8 mouse cellular contexts compared by ENCODE assay signal in genomic region chr10:80147146-80147718, GRCm38 (mm10). TPM values are rescaled to one million over a fixed set of nuclear protein-coding genes. Genes with fewer than 3 reads are reported as not detected.
DNase-seq lines count a peak whose midpoint lies in the region; ATAC-seq and TF ChIP-seq lines count a peak whose summit lies in the region.

No protein-coding gene starts in this region.

- no peaks in the 10 kb centered on the region for H3K9me3 ChIP-seq in heart, postnatal 0 days (replicated peaks; ENCODE audit: control insufficient read depth, low read length)
- H3K9me3 ChIP-seq in liver, embryonic 11.5 days (ENCODE audit: control insufficient read depth, low read length): no peaks in the 10 kb centered on the region

- peaks cover 40% of the 10 kb centered on the region for H3K36me3 ChIP-seq in heart, postnatal 0 days (replicated peaks; ENCODE audit: control insufficient read depth, insufficient read depth, low read length)
- H3K36me3 ChIP-seq in liver, embryonic 11.5 days (ENCODE audit: control insufficient read depth, insufficient read depth, low read length): peaks cover 40% of the 10 kb centered on the region

- no peak for ATAC-seq in heart, postnatal 0 days (ENCODE audit: insufficient read depth, low read depth)
- no peak for ATAC-seq in liver, embryonic 11.5 days (replicated peaks; ENCODE audit: low FRiP score)

- peaks cover 4% of the 10 kb centered on the region; the same call in 1 of the 2 replicates for H3K4me1 ChIP-seq in bone marrow, adult 2 months (ENCODE audit: control insufficient read depth, insufficient read depth, low read length)
- peaks cover 39% of the 10 kb centered on the region for H3K4me1 ChIP-seq in heart, postnatal 0 days (ENCODE audit: control insufficient read depth, insufficient read depth)
- H3K4me1 ChIP-seq in liver, embryonic 11.5 days (replicated peaks; ENCODE audit: control insufficient read depth, insufficient read depth, low read length): peaks cover 57% of the 10 kb centered on the region

- peak; percentile 62 for DNase-seq in kidney, adult 11 months
- DNase-seq in kidney, postnatal 14 days: no peak
- DNase-seq in heart, postnatal 0 days (ENCODE audit: low spot score): no peak
- no peak for DNase-seq in liver, embryonic 11.5 days (ENCODE audit: low spot score)
- DNase-seq in testis, postnatal 10 days (ENCODE audit: low spot score): peak; percentile 55
- no peak for DNase-seq in gastrocnemius, postnatal 14 days
- DNase-seq in urinary bladder, postnatal 4 days (ENCODE audit: low spot score in 2 of 2): no peak

- peak overlapping the region; percentile 85 for H3K4me2 ChIP-seq in heart, postnatal 0 days (ENCODE audit: low read depth, low read length)
- H3K4me2 ChIP-seq in liver, embryonic 11.5 days: peak overlapping the region; percentile 79

- TF ChIP-seq POLR2A in bone marrow, adult 2 months (IDR thresholded peaks at IDR 0.05; ENCODE audit: borderline replicate concordance, control insufficient read depth, low read depth, low read length): no peak

- H3K27me3 ChIP-seq in heart, postnatal 0 days (ENCODE audit: control insufficient read depth, insufficient read depth, low read length): no peaks in the 10 kb centered on the region
- no peaks in the 10 kb centered on the region for H3K27me3 ChIP-seq in liver, embryonic 11.5 days (replicated peaks; ENCODE audit: control insufficient read depth, insufficient read depth, low read length)

- TF ChIP-seq CTCF in bone marrow, adult 2 months (IDR thresholded peaks at IDR 0.05; ENCODE audit: control insufficient read depth, insufficient read depth, low read length): no peak
- no peak for TF ChIP-seq CTCF in heart, postnatal 0 days (IDR thresholded peaks at IDR 0.05; ENCODE audit: low read depth)

- intact Hi-C loops in gastrocnemius, postnatal 14 days (cut with DNase I; ENCODE audit: low total_unique reads): no loop called here

- peak overlapping the region; percentile 97 for H3K27ac ChIP-seq in bone marrow, adult 2 months (ENCODE audit: control insufficient read depth, insufficient read depth, low read depth, low read length, poor library complexity)
- peak overlapping the region; percentile 99 for H3K27ac ChIP-seq in heart, postnatal 0 days (ENCODE audit: low read depth)
- H3K27ac ChIP-seq in liver, embryonic 11.5 days (ENCODE audit: low read depth, low read length): peak overlapping the region; percentile 99

- WGBS in bone marrow, adult 2 months: 73% methylated on average over 5 of the region's 5 CpGs
- 26% methylated on average over 5 of the region's 5 CpGs for WGBS in heart, postnatal 0 days
- WGBS in liver, embryonic 11.5 days: 45% methylated on average over 5 of the region's 5 CpGs

- H3K4me3 ChIP-seq in bone marrow, adult 2 months (replicated peaks; ENCODE audit: control insufficient read depth, low read depth, low read length): no peak overlapping the region
- H3K4me3 ChIP-seq in heart, postnatal 0 days (ENCODE audit: low read depth, low read length): peak overlapping the region; percentile 90; the same call in 1 of the 2 replicates
- peak overlapping the region; percentile 91 for H3K4me3 ChIP-seq in liver, embryonic 11.5 days (ENCODE audit: low read depth, low read length)

- TF ChIP-seq EP300 in heart, postnatal 0 days (IDR thresholded peaks at IDR 0.05; ENCODE audit: low read depth): no peak

- 0 out of 2 replicates have a peak overlapping the region, but pooled peaks have one; percentile 95 for H3K9ac ChIP-seq in heart, postnatal 0 days (replicated peaks; ENCODE audit: low read depth, low read length)
- peak overlapping the region; percentile 97; the same call in 1 of the 2 replicates for H3K9ac ChIP-seq in liver, embryonic 11.5 days (ENCODE audit: low read depth, low read length)

RNA-seq across cellular contexts. Expression of gene Midn, which starts 0.8 kb away (rescaled TPM):
- polyA plus RNA-seq in bone marrow, adult 2 months (2011; ENCODE audit: insufficient read depth, insufficient read length, low replicate concordance, missing spikeins): 36.0 and 53.2 TPM in 2 replicates
- total RNA-seq in heart, postnatal 0 days (2014; rRNA removed; ENCODE audit: low replicate concordance): 100 and 122 TPM in 2 replicates
- 12.4 and 15.8 TPM in 2 replicates for polyA plus RNA-seq in heart, postnatal 0 days (2015; fragmentation: Nextera tagmentation; extraction: Ambion mirVana)
- polyA plus RNA-seq in liver, embryonic 11.5 days (2014; fragmentation: Nextera tagmentation; extraction: Ambion mirVana): 19.2 and 20.1 TPM in 2 replicates
- total RNA-seq in gastrocnemius, postnatal 14 days (2021): 10 to 100 TPM; 40.3 to 43.6 TPM

RNA-seq across cellular contexts. Expression of gene Cbarp, which starts 6.6 kb away (rescaled TPM):
- polyA plus RNA-seq in bone marrow, adult 2 months (2011; ENCODE audit: insufficient read depth, insufficient read length, low replicate concordance, missing spikeins): 3.4 and 3.7 TPM in 2 replicates
- total RNA-seq in heart, postnatal 0 days (2014; rRNA removed; ENCODE audit: low replicate concordance): 2.8 and 5.9 TPM in 2 replicates
- polyA plus RNA-seq in heart, postnatal 0 days (2015; fragmentation: Nextera tagmentation; extraction: Ambion mirVana): 1.0 and 1.1 TPM in 2 replicates
- polyA plus RNA-seq in liver, embryonic 11.5 days (2014; fragmentation: Nextera tagmentation; extraction: Ambion mirVana): 2.8 and 3.1 TPM in 2 replicates
- total RNA-seq in gastrocnemius, postnatal 14 days (2021): 1 to 10 TPM; 1.6 TPM

RNA-seq across cellular contexts. Expression of gene Atp5d, which starts 8.8 kb away (rescaled TPM):
- 131 and 178 TPM in 2 replicates for polyA plus RNA-seq in bone marrow, adult 2 months (2011; ENCODE audit: insufficient read depth, insufficient read length, low replicate concordance, missing spikeins)
- total RNA-seq in heart, postnatal 0 days (2014; rRNA removed; ENCODE audit: low replicate concordance): 970 and 972 TPM in 2 replicates
- polyA plus RNA-seq in heart, postnatal 0 days (2015; fragmentation: Nextera tagmentation; extraction: Ambion mirVana): 1,858 and 1,876 TPM in 2 replicates
- polyA plus RNA-seq in liver, embryonic 11.5 days (2014; fragmentation: Nextera tagmentation; extraction: Ambion mirVana): 482 and 514 TPM in 2 replicates
- 100 to 1,000 TPM; 657 to 736 TPM for total RNA-seq in gastrocnemius, postnatal 14 days (2021)

RNA-seq across cellular contexts. Expression of gene Cirbp, which starts 18.6 kb away (rescaled TPM):
- 200 and 277 TPM in 2 replicates for polyA plus RNA-seq in bone marrow, adult 2 months (2011; ENCODE audit: insufficient read depth, insufficient read length, low replicate concordance, missing spikeins)
- total RNA-seq in heart, postnatal 0 days (2014; rRNA removed; ENCODE audit: low replicate concordance): 121 and 163 TPM in 2 replicates
- polyA plus RNA-seq in heart, postnatal 0 days (2015; fragmentation: Nextera tagmentation; extraction: Ambion mirVana): 208 and 330 TPM in 2 replicates
- 22.5 and 25.1 TPM in 2 replicates for polyA plus RNA-seq in liver, embryonic 11.5 days (2014; fragmentation: Nextera tagmentation; extraction: Ambion mirVana)
- 10 to 100 TPM; 41.4 to 41.5 TPM for total RNA-seq in gastrocnemius, postnatal 14 days (2021)

RNA-seq across cellular contexts. Expression of gene 1600002K03Rik, which starts 25.5 kb away (rescaled TPM):
- 8.8 and 23.7 TPM in 2 replicates for polyA plus RNA-seq in bone marrow, adult 2 months (2011; ENCODE audit: insufficient read depth, insufficient read length, low replicate concordance, missing spikeins)
- 0.66 and 8.9 TPM in 2 replicates for total RNA-seq in heart, postnatal 0 days (2014; rRNA removed; ENCODE audit: low replicate concordance)
- polyA plus RNA-seq in heart, postnatal 0 days (2015; fragmentation: Nextera tagmentation; extraction: Ambion mirVana): 4.6 and 5.7 TPM in 2 replicates
- polyA plus RNA-seq in liver, embryonic 11.5 days (2014; fragmentation: Nextera tagmentation; extraction: Ambion mirVana): 21.8 and 27.4 TPM in 2 replicates
- total RNA-seq in gastrocnemius, postnatal 14 days (2021): 1 to 10 TPM; 3.3 to 4.2 TPM

Comparison
In these comparisons a context has a peak if more than half of its experiments do, and no peak if none do; other contexts are left out.
1. DNase-seq: peak in kidney, adult 11 months (single experiment) and testis, postnatal 10 days (single experiment); none in kidney, postnatal 14 days (single experiment), heart, postnatal 0 days (single experiment), liver, embryonic 11.5 days (single experiment), gastrocnemius, postnatal 14 days (single experiment) and urinary bladder, postnatal 4 days (0 of 2).
2. Peak in every context shown above with its lines, with median percentiles within 50 percentile points of each other: H3K27ac ChIP-seq.